Mouse (Mus musculus): Measurements from ENCODE around the gene Sbf2. TPM values are rescaled to one million over a fixed set of nuclear protein-coding genes. Genes with fewer than 3 reads are reported as not detected.
"Not testable (repeated sequence)": the region's sequence is repeated elsewhere in the genome, so short reads cannot be mapped to it uniquely, and the experiment has no call there.

The Sbf2 gene
- polyA plus RNA-seq, 1 experiment from 2014 or later, result 62.2 TPM

- no peaks in the 10 kb centered on the region for H3K4me1 ChIP-seq
- ATAC-seq (ENCODE audit: low FRiP score), result no peak
Observed at GRCm38 (mm10) chr7:110416318-110416717, 198.4 kb downstream of the Sbf2 start.

DNA sequence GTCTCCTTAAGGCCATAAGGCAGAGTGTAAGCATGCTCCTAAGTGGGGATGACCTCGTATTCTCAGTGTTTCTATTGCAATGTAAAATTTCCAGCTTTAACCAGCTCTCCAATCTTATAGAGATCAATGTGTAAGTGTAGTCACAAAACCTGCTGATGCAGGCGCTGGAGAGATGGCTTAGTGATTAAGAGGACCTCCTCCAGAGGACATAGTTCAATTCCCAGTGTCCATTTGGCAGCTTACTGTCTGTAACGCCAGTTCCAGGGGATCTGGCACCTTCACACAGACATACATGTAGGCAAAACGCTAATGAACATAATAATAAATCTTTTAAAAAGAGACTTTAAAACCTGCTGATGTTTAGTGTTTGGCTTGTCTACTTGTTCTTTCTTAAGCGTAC is 200.4 kb downstream of the Sbf2 start:
- Histone ChIP-seq H3K9ac (no peak overlapping the region), H3K4me3 (replicated peaks) (no peak overlapping the region), H3K4me1 (no peaks in the 10 kb centered on the region), H3K9me3 (no peaks in the 10 kb centered on the region), H3K4me2 (no peak overlapping the region), H3K27me3 (no peaks in the 10 kb centered on the region), H3K27ac (no peak overlapping the region), H3K36me3 (replicated peaks) (peaks cover 16% of the 10 kb centered on the region; the same call in 1 of the 2 replicates)
- ATAC-seq (ENCODE audit: low FRiP score), result no peak
- 90% methylated on average over 5 of the region's 5 CpGs for WGBS

More at GRCm38 (mm10) chr7:110416318-110416717, 198.4 kb downstream of the Sbf2 start:
- no peaks in the 10 kb centered on the region for H3K27me3 ChIP-seq
- H3K4me2 ChIP-seq, result no peak overlapping the region
- no peaks in the 10 kb centered on the region for H3K9me3 ChIP-seq
- WGBS, result 85% methylated on average over 1 of the region's 1 CpGs
- no peak overlapping the region for H3K27ac ChIP-seq
- H3K9ac ChIP-seq, result no peak overlapping the region
- H3K36me3 ChIP-seq (replicated peaks), result peaks cover 19% of the 10 kb centered on the region; the same call in 1 of the 2 replicates
- no peak overlapping the region for H3K4me3 ChIP-seq (replicated peaks)

GRCm38 (mm10) chr7:110402092-110402491 is 212.6 kb downstream of the Sbf2 start:
- H3K36me3 ChIP-seq (replicated peaks), result peaks cover 7% of the 10 kb centered on the region; the same call in 1 of the 2 replicates
- H3K9me3 ChIP-seq, result no peaks in the 10 kb centered on the region
- H3K27me3 ChIP-seq, result no peaks in the 10 kb centered on the region
- ATAC-seq (ENCODE audit: low FRiP score), result no peak
- no peak overlapping the region for H3K9ac ChIP-seq
- H3K4me3 ChIP-seq (replicated peaks), result no peak overlapping the region
- no peak overlapping the region for H3K4me2 ChIP-seq
- WGBS, result 89% methylated on average over 1 of the region's 1 CpGs
- no peak overlapping the region for H3K27ac ChIP-seq
- no peaks in the 10 kb centered on the region for H3K4me1 ChIP-seq

DNA sequence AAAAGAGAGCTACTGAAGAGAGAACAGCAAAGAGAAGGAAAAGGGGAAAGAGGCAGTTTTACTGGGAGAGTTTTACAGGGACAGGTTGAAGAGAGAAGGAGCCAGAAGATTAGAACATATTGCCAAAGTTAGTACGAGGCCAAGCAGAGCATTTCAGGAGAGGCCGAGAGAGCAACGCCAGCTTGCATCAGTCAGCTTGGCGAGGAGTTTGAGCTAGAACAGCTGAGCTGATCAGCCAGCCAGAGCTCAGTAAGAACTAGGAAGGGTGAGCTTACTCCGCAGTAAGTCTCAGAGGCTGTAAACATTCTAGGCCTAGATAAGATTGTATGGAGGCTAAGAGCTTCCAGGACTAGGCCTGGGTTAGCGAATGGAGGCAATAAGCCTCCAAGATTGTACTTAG is 222.1 kb downstream of the Sbf2 start:
- Histone ChIP-seq H3K9ac (no peak overlapping the region), H3K27me3 (no peaks in the 10 kb centered on the region), H3K36me3 (replicated peaks) (no peaks in the 10 kb centered on the region), H3K9me3 (no peaks in the 10 kb centered on the region), H3K27ac (no peak overlapping the region), H3K4me1 (peaks cover 6% of the 10 kb centered on the region), H3K4me3 (replicated peaks) (no peak overlapping the region), H3K4me2 (no peak overlapping the region)
- no peak for ATAC-seq (ENCODE audit: low FRiP score)
- 87% methylated on average over 6 of the region's 6 CpGs for WGBS

DNA sequence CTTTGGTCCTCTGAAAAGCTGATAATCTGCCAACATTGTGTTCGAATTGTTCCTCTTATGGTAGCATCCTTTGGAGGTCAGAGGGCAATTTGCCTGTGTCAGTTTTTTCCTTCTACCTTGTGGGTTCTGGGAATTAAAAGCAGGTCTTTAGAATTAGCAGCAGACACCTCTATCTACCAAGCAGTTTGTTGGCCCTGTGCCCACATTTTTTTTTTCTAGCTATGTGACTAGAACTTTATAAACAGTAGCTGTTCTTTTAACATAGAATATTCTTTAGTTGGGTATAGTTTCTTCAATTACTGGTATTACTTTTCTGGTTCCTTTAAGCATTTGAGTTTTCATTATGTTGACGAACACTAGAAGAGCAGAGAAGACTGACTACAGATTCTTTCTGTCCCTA is 223.1 kb downstream of the Sbf2 start:
- Histone ChIP-seq H3K27me3 (no peaks in the 10 kb centered on the region), H3K9me3 (no peaks in the 10 kb centered on the region), H3K4me3 (replicated peaks) (no peak overlapping the region), H3K4me1 (peaks cover 7% of the 10 kb centered on the region), H3K9ac (no peak overlapping the region), H3K36me3 (replicated peaks) (no peaks in the 10 kb centered on the region), H3K27ac (no peak overlapping the region), H3K4me2 (no peak overlapping the region)
- WGBS, result 85% methylated on average over 2 of the region's 2 CpGs
- ATAC-seq (ENCODE audit: low FRiP score), result no peak

GRCm38 (mm10) chr7:110388889-110389288 is 225.8 kb downstream of the Sbf2 start:
- not testable (repeated sequence) for H3K27ac ChIP-seq; H3K4me3 ChIP-seq (replicated peaks); H3K4me1 ChIP-seq; ATAC-seq (ENCODE audit: low FRiP score); H3K27me3 ChIP-seq; H3K4me2 ChIP-seq; H3K9ac ChIP-seq; H3K36me3 ChIP-seq (replicated peaks); H3K9me3 ChIP-seq
- 62% methylated on average over 2 of the region's 2 CpGs for WGBS

DNA sequence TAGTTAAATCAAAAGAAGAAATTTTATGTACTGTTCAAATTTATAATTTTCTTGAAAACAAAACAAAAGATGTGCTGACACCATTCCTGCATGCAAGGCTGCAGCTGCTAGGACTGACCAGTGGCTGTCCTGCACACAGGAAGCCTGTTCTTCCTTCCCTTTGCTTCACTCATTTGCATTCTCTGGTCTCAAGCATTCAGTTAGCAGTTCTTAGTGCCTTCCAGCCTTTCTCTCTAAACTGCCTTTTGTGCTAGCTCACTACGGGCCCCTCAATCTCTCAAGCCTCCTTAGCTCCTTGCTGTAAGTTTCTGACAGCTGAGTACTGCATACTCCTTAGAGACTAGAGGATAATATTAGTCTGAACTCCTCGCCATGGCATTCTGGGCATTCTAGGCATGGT is 227.2 kb downstream of the Sbf2 start:
- Histone ChIP-seq H3K27me3 (no peaks in the 10 kb centered on the region), H3K4me1 (peaks cover 7% of the 10 kb centered on the region), H3K9me3 (no peaks in the 10 kb centered on the region), H3K27ac (no peak overlapping the region), H3K9ac (no peak overlapping the region), H3K36me3 (replicated peaks) (no peaks in the 10 kb centered on the region), H3K4me2 (no peak overlapping the region), H3K4me3 (replicated peaks) (no peak overlapping the region)
- ATAC-seq (ENCODE audit: low FRiP score), result no peak
- 36% methylated on average over 2 of the region's 2 CpGs for WGBS

DNA sequence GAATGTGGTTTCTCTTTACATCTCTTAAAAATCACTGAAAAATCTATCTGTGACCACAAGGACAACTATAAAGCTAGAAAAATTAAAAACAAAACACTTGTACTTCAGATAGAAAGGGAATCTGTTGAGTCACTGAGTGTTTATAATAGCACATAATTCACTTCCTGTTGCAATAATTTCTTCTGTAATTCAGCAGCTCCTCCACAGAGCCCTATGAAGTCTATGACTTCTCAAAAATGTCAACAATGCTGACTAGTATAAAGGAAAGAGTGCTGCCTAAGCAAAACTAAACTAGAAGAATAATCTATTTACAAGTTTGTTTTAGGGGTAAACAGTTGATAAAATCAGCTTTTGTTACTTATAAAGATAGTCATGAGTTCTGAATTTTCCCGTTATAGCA is 229.2 kb downstream of the Sbf2 start:
- Histone ChIP-seq H3K9ac (no peak overlapping the region), H3K9me3 (no peaks in the 10 kb centered on the region), H3K27ac (no peak overlapping the region), H3K27me3 (no peaks in the 10 kb centered on the region), H3K36me3 (replicated peaks) (no peaks in the 10 kb centered on the region), H3K4me1 (peaks cover 7% of the 10 kb centered on the region), H3K4me2 (no peak overlapping the region), H3K4me3 (replicated peaks) (no peak overlapping the region)
- no peak for ATAC-seq (ENCODE audit: low FRiP score)
- 86% methylated on average over 1 of the region's 1 CpGs for WGBS

GRCm38 (mm10) chr7:110384343-110384742 is 230.4 kb downstream of the Sbf2 start:
- H3K9ac ChIP-seq, result no peak overlapping the region
- no peak for ATAC-seq (ENCODE audit: low FRiP score)
- H3K27me3 ChIP-seq, result no peaks in the 10 kb centered on the region
- H3K4me1 ChIP-seq, result peaks cover 7% of the 10 kb centered on the region
- no peak overlapping the region for H3K4me3 ChIP-seq (replicated peaks)
- no peaks in the 10 kb centered on the region for H3K9me3 ChIP-seq
- H3K4me2 ChIP-seq, result no peak overlapping the region
- H3K27ac ChIP-seq, result no peak overlapping the region
- H3K36me3 ChIP-seq (replicated peaks), result no peaks in the 10 kb centered on the region

DNA sequence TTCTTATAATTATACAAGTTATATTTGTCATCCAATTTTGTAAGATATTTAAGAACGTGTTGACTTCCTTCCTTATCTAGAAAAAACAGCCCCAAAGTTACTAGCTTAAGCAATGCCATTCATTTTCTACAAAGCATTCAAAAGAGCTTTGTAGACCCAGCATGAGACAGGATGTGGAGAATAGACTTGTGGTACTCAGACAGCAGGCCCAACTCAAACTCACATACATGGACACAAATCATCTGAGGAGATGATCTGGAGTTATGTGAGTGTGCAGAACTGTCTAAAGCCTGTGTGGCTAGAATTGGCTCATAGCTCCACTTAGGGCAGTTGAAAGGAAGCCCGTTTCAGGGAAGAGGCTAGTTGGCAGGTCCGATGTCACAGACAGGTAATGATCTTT is 233.1 kb downstream of the Sbf2 start:
- no peak for ATAC-seq (ENCODE audit: low FRiP score)
- no peak overlapping the region for H3K4me2 ChIP-seq
- no peak overlapping the region for H3K4me3 ChIP-seq (replicated peaks)
- WGBS, result 86% methylated on average over 3 of the region's 3 CpGs
- H3K9ac ChIP-seq, result no peak overlapping the region
- H3K27ac ChIP-seq, result no peak overlapping the region
- no peaks in the 10 kb centered on the region for H3K36me3 ChIP-seq (replicated peaks)
- H3K27me3 ChIP-seq, result no peaks in the 10 kb centered on the region
- H3K9me3 ChIP-seq, result no peaks in the 10 kb centered on the region
- no peaks in the 10 kb centered on the region for H3K4me1 ChIP-seq

DNA sequence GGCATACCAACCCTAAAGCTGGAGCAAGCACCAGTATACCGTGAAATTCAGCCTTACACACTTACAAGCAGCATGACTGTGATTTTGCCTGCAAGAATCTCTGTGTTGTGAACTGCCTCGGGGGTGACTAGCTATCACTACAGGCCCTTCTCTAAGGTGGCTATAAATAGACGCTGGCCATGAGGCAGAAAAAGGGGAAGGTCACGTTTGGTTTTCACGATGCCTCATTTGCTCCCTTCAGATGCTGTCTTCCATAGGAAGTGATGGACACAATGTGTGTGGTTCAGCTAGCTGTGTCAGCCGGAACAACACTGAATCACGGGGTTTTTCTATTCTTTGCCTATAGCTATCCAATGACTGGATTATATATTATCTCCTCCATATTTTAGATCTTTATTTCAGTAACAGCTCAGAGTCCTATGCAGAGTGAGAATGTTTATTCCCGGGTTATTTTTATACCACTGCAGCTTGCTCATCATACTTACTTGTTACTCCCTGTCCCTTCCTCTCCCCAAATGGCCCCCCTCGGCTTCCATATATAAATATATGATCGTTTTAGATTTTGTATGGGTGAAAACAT is 235.3 kb downstream of the Sbf2 start:
- Histone ChIP-seq H3K36me3 (replicated peaks) (peaks cover 13% of the 10 kb centered on the region), H3K27ac (no peak overlapping the region), H3K4me3 (replicated peaks) (no peak overlapping the region), H3K9ac (no peak overlapping the region), H3K4me2 (no peak overlapping the region), H3K27me3 (no peaks in the 10 kb centered on the region), H3K9me3 (no peaks in the 10 kb centered on the region), H3K4me1 (no peaks in the 10 kb centered on the region)
- no peak for ATAC-seq (ENCODE audit: low FRiP score)
- WGBS, result 84% methylated on average over 10 of the region's 10 CpGs

- no peaks in the 10 kb centered on the region for H3K27me3 ChIP-seq
- no peak overlapping the region for H3K4me2 ChIP-seq
- 89% methylated on average over 4 of the region's 4 CpGs for WGBS
- H3K36me3 ChIP-seq (replicated peaks), result peaks cover 38% of the 10 kb centered on the region
- H3K9ac ChIP-seq, result no peak overlapping the region
- H3K27ac ChIP-seq, result no peak overlapping the region
- no peak for ATAC-seq (ENCODE audit: low FRiP score)
- H3K9me3 ChIP-seq, result no peaks in the 10 kb centered on the region
- H3K4me1 ChIP-seq, result no peaks in the 10 kb centered on the region
- no peak overlapping the region for H3K4me3 ChIP-seq (replicated peaks)
Observed at GRCm38 (mm10) chr7:110372529-110372928, 242.2 kb downstream of the Sbf2 start.

DNA sequence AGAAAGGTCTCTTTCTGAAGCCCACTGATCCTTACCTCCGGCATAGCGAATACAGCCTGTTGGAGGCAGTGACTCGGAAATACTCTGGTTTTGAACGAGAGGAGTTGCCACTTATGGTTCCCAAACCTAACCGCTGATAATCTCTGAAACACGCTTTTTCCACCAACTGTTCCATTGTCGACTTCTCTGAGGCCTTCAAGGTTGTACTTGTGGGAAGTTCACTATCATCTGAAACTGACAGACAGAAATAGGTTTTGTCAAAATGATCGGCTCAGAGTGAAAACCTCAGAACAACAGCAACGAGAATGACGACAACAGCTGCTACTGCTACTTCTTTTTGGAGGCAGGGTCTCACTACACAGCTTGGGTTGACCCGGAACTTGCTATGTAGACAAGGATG is 252.7 kb downstream of the Sbf2 start:
- H3K9me3 ChIP-seq, result no peaks in the 10 kb centered on the region
- H3K4me2 ChIP-seq, result no peak overlapping the region
- H3K4me3 ChIP-seq (replicated peaks), result no peak overlapping the region
- H3K36me3 ChIP-seq (replicated peaks), result peaks cover 20% of the 10 kb centered on the region
- no peak overlapping the region for H3K27ac ChIP-seq
- no peaks in the 10 kb centered on the region for H3K27me3 ChIP-seq
- no peaks in the 10 kb centered on the region for H3K4me1 ChIP-seq
- 95% methylated on average over 11 of the region's 11 CpGs for WGBS
- H3K9ac ChIP-seq, result no peak overlapping the region
- ATAC-seq (ENCODE audit: low FRiP score), result no peak
